Mouse (Mus musculus) urinary bladder, postnatal 14 days (tissue): ENCODE measurements around the gene Olfr837.
"Not testable (repeated sequence)": the region's sequence is repeated elsewhere in the genome, so short reads cannot be mapped to it uniquely, and the experiment has no call there.

Experiments used
- DNase-seq: peaks from one replicate; pipeline ENCODE4 v3.0.0; 2021; ENCODE audit warnings: low spot score

Gene Olfr837

DNA sequence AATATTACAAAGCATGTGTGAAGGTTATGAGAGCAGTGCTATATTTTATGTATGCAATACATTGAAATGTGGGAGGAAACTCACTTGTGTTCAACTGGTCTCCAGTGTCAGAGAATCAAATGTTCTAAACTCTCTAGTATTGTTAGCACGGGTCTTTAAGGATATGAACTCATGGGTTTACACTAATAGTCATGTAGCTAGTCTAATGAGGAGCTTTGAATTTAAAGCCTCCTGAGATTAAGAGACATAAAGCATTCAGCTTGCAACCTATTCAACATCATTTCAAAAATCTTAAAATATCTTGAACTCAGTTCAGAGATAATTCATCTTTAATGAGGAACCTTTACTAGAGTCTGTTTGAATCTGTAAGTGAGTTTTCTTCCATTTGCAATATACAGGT is at the start of gene Olfr837:
Gene Olfr837, plus strand, starts transcription at position 301 of the 400 bp plus-strand sequence.
- no peak for DNase-seq

DNA sequence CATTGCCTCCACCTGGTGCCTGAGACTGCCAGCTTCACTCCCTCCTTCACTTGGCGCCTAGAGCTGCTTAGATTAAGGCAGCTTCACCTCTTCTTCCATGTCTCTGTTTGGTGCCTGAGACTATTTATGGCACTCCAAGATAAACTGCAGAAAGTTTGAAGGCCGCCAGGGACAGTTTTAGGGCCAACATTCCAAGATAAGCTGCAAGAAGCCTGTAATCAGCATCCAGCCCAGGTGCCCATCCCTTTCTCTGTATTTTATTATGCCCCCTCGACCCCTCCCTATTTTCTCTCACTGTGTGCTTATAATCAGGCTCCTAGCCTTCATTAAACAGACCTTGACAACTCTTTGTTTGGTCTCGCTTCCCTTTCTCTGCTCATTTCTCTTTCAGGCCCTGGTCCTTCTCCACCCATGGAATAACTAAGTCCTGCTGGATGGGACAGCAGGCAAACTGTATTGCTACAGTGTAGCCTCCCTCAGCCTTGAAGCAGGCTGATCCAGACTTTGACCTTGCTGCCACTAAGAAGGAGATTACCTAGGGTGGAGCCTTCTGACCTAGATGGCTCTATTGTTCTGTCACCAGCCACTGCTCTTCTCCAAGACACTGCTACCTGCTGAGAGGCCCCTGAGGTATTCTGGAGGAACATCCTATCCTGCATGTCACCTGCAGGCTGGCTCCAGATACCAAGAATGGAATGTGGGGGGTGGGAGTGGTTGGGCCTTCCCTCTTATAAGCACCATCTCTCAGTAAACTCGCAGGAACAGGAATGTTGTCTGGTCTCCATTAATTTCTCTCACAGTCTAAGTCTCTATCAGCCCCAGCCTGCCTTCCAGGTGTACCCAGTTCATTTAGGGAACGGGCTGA is 43.0 kb upstream of the Olfr837 start:
- not testable (repeated sequence) for DNase-seq

DNA sequence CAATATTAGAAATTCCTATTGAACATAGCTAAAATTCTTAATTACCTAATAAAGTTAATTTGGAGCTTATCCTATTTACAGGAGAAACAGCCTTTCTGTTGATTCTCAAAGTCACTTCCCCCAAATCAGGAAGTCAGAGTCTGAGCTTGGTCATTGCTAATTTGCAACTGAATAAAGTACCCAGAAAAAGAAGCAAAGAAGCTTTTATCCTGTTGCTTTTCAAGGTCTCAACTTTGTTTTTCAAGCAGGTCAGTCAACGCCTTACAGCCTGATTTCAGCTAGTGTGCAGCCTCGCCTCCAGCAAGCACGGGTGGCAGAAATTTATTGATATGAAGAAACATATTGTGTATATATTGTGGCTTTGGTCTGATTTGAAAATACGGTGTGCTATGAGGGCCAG is 38.8 kb upstream of the Olfr837 start:
- DNase-seq: no peak

GRCm38 (mm10) chr9:19120082-19120481 is 16.0 kb upstream of the Olfr837 start, which contains the start of gene Olfr836:
Gene Olfr836, plus strand, starts transcription at chr9:19120382.
- DNase-seq: no peak

DNA sequence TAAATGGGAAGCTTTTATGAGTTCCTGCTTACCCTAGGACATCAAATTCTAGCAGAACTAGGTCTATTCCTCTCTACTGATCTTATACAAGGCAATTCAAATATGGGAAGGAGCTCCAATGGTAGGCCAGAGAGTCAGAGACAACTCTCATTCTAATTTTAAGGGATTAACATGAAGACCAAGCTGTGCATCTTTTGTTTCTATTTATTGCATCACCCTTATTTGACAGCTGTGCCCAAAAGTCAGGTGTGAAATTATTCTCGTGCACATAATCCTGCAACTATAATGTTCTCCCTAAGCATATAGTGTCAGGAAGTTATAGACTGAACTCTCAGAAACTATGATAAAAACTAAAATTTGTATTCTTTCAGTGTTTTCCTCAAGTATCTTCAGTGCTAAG is 41.1 kb downstream of the Olfr837 start, which contains the start of gene Olfr839-ps1:
Gene Olfr839-ps1, minus strand, starts transcription at position 101 of the 400 bp plus-strand sequence.
- no peak for DNase-seq
